Mouse (Mus musculus) olfactory bulb, adult 2 months (tissue): Measurements from ENCODE around the gene St5. TPM values are rescaled to one million over a fixed set of nuclear protein-coding genes. Genes with fewer than 3 reads are reported as not detected.

Source experiments
- H3K27ac ChIP-seq: fragments of 200-500 bp; 2 replicates; pipeline ENCODE4 v1.5.1; 2012; ENCODE audit warnings: low read depth, low read length; ENCODE audit not compliant: insufficient read depth
- H3K4me1 ChIP-seq: fragments of 200-500 bp; 2 replicates; pipeline ENCODE4 v1.6.1; 2012; ENCODE audit warnings: low read length; ENCODE audit not compliant: control insufficient read depth, insufficient read depth
- H3K4me3 ChIP-seq: fragments of 200-500 bp; 2 replicates; pipeline ENCODE4 v1.5.1; 2012; ENCODE audit warnings: mild to moderate bottlenecking, low read depth, low read length, moderate library complexity; ENCODE audit not compliant: insufficient read depth
- CTCF ChIP-seq: fragments of 200-500 bp; IDR thresholded peaks from 2 replicates; pipeline ENCODE4 v1.5.1; 2012; ENCODE audit warnings: low read depth, mild to moderate bottlenecking, low read length, moderate library complexity; ENCODE audit not compliant: insufficient read depth
- POLR2A ChIP-seq: fragments of 200-500 bp; IDR thresholded peaks from 2 replicates; pipeline ENCODE4 v1.6.1; 2012; ENCODE audit warnings: mild to moderate bottlenecking, low read depth, low read length, moderate library complexity; ENCODE audit not compliant: insufficient read depth
- WGBS: fragments of 180-500 bp; shearing (Covaris S2); methylation state at CpG from one replicate; pipeline ENCODE4 v1.1.7; 2018; 5-methylcytosine and 5-hydroxymethylcytosine counted together
- polyA plus RNA-seq: library from polyadenylated mRNA; stranded (reverse); fragments of >200 nt; gene quantifications from 2 replicates; pipeline ENCODE4 v1.2.4, GENCODE M21; 2012; ENCODE audit warnings: low replicate concordance; ENCODE audit not compliant: missing spikeins, insufficient read depth, insufficient read length

St5 gene
- polyA plus RNA-seq, 1 experiment = not detected

- 83% methylated on average over 6 of the region's 6 CpGs for WGBS
- no peak overlapping the region for H3K4me3 ChIP-seq
These were observed 93.7 kb downstream of the St5 start for GRCm38 (mm10) chr7:109609565-109610345.

GRCm38 (mm10) chr7:109608831-109609230, 94.6 kb downstream of the St5 start:
- no peak overlapping the region for H3K27ac ChIP-seq
- H3K4me1 ChIP-seq = peaks cover 13% of the 10 kb centered on the region
- H3K4me3 ChIP-seq = no peak overlapping the region
- TF ChIP-seq CTCF (no peak), POLR2A (no peak)
- WGBS = 93% methylated on average over 6 of the region's 6 CpGs

More at GRCm38 (mm10) chr7:109609565-109610345, 93.7 kb downstream of the St5 start:
- Histone ChIP-seq H3K27ac (no peak overlapping the region), H3K4me1 (peaks cover 16% of the 10 kb centered on the region)
- no peak for TF ChIP-seq CTCF

GRCm38 (mm10) chr7:109606994-109607610, 96.3 kb downstream of the St5 start:
- Histone ChIP-seq H3K4me1 (peaks cover 7% of the 10 kb centered on the region; the same call in 1 of the 2 replicates), H3K4me3 (no peak overlapping the region), H3K27ac (no peak overlapping the region)
- WGBS = 67% methylated on average over 7 of the region's 7 CpGs
- TF ChIP-seq POLR2A = no peak
- no peak for TF ChIP-seq CTCF

GRCm38 (mm10) chr7:109602562-109602961, 100.8 kb downstream of the St5 start:
- Histone ChIP-seq H3K4me1 (no peaks in the 10 kb centered on the region), H3K27ac (no peak overlapping the region), H3K4me3 (no peak overlapping the region)
- 87% methylated on average over 5 of the region's 5 CpGs for WGBS
- TF ChIP-seq CTCF (no peak), POLR2A (no peak)

GRCm38 (mm10) chr7:109602022-109602421, 101.4 kb downstream of the St5 start:
- Histone ChIP-seq H3K4me1 (no peaks in the 10 kb centered on the region), H3K4me3 (no peak overlapping the region), H3K27ac (no peak overlapping the region)
- TF ChIP-seq CTCF (no peak), POLR2A (no peak)

- WGBS = 35% methylated on average over 3 of the region's 3 CpGs
- TF ChIP-seq CTCF (no peak), POLR2A (no peak)
- Histone ChIP-seq H3K4me3 (no peak overlapping the region), H3K27ac (no peak overlapping the region), H3K4me1 (no peaks in the 10 kb centered on the region)
These were observed 102.7 kb downstream of the St5 start for GRCm38 (mm10) chr7:109600702-109601101.

GRCm38 (mm10) chr7:109599998-109600397, 103.4 kb downstream of the St5 start:
- TF ChIP-seq CTCF (no peak), POLR2A (no peak)
- H3K4me1 ChIP-seq = no peaks in the 10 kb centered on the region
- H3K4me3 ChIP-seq = no peak overlapping the region

GRCm38 (mm10) chr7:109594845-109595531, 108.4 kb downstream of the St5 start:
- Histone ChIP-seq H3K4me3 (no peak overlapping the region), H3K27ac (no peak overlapping the region), H3K4me1 (no peaks in the 10 kb centered on the region)
- TF ChIP-seq CTCF (no peak), POLR2A (no peak)
- WGBS = 86% methylated on average over 2 of the region's 2 CpGs

More at GRCm38 (mm10) chr7:109599998-109600397, 103.4 kb downstream of the St5 start:
- H3K27ac ChIP-seq = no peak overlapping the region
- WGBS = 86% methylated on average over 4 of the region's 4 CpGs

GRCm38 (mm10) chr7:109593992-109594391, 109.4 kb downstream of the St5 start:
- Histone ChIP-seq H3K4me3 (no peak overlapping the region), H3K27ac (no peak overlapping the region), H3K4me1 (no peaks in the 10 kb centered on the region)
- no peak for TF ChIP-seq POLR2A
- TF ChIP-seq CTCF = no peak
